Mouse (Mus musculus): ENCODE results near the gene Rab8b. TPM values are rescaled to one million over a fixed set of nuclear protein-coding genes. Genes with fewer than 3 reads are reported as not detected.
"Not testable (repeated sequence)": the region's sequence is repeated elsewhere in the genome, so short reads cannot be mapped to it uniquely, and the experiment has no call there.

The Rab8b gene
- polyA plus RNA-seq, 1 experiment from 2014 or later, result 39.4 TPM

DNA sequence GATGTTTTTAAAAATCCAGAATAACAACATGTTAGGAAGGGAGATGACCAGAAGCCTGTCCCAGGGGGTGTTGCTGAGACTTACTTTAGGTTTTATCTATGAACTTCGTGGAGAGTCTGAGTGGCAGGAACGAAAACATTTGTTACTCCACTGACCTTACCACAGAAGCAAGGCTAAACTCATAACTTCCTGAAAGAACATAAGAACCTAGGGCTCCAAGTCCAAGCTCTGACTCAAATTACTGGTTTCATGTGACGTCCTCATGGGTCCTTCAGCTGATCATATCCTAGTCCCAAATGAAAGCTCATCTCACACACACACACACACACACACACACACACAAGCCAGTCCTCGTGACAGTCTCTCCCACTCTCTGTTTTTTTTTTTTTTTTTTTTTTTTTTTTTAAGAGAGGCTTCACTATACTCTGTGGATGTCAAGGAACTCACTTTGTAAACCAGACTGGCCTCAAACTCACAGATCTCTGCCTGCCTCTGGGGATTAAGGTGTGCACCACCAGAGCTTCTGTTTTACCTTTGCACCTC is 87.0 kb downstream of the Rab8b start:
- H3K4me2 ChIP-seq, result no peak overlapping the region
- no peak overlapping the region for H3K9ac ChIP-seq
- H3K9me3 ChIP-seq (replicated peaks), result no peaks in the 10 kb centered on the region
- H3K4me3 ChIP-seq, result no peak overlapping the region
- ATAC-seq, result no peak
- H3K27me3 ChIP-seq (replicated peaks), result peaks cover 10% of the 10 kb centered on the region; the same call in 1 of the 2 replicates
- 32% methylated on average over 4 of the region's 4 CpGs for WGBS (ENCODE audit: insufficient replicate concordance)
- H3K4me1 ChIP-seq, result peaks cover 24% of the 10 kb centered on the region
- H3K27ac ChIP-seq, result no peak overlapping the region
- no peaks in the 10 kb centered on the region for H3K36me3 ChIP-seq

DNA sequence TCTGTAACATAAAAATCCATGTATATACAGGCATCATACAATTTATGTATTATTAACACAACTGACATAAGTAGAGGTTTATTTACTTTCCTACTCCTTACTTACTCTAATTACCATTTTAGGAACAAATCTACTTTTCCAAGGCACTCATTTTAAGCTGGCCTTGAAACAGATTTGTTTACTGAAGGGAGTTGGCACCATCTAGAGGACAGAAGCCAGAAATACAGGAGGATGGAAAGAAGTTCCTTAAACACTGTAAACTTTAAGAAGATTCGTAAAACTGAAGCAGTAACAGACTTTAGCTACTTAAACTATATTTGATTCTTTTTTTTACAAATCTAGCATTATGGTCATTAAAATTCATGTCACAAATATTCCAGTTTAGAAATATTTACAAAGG is 93.5 kb downstream of the Rab8b start:
- ATAC-seq, result no peak

DNA sequence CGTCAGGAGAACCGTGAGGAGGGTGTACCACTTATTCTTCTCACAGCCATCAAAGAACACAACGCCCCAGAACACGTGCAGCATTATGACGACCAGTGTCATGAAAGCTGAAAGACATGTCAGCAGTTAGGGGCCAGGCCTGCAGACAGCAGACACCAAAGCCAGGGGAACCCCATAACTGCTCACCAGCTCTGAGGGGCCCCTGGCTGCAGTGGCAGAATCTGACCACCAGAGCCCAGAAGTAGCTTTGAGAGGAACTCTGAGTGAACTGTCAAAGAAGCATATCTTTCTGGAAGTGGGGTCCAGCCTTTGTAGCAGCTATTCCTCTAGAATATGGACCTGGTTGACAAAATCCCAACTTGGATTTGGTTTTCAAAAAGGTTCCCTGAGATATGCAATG is 97.2 kb downstream of the Rab8b start:
- not testable (repeated sequence) for H3K9me3 ChIP-seq (replicated peaks); H3K36me3 ChIP-seq; H3K4me2 ChIP-seq; H3K4me3 ChIP-seq; H3K9ac ChIP-seq; H3K4me1 ChIP-seq; H3K27ac ChIP-seq; H3K27me3 ChIP-seq (replicated peaks); ATAC-seq
- WGBS (ENCODE audit: insufficient replicate concordance), result 72% methylated on average over 2 of the region's 5 CpGs

More for the DNA sequence above, 93.5 kb downstream of the Rab8b start:
- H3K27ac ChIP-seq, result no peak overlapping the region
- H3K9me3 ChIP-seq (replicated peaks), result no peaks in the 10 kb centered on the region
- no peaks in the 10 kb centered on the region for H3K36me3 ChIP-seq
- H3K4me2 ChIP-seq, result no peak overlapping the region
- H3K9ac ChIP-seq, result no peak overlapping the region
- 34% methylated on average over 1 of the region's 1 CpGs for WGBS (ENCODE audit: insufficient replicate concordance)
- peaks cover 4% of the 10 kb centered on the region; the same call in 1 of the 2 replicates for H3K27me3 ChIP-seq (replicated peaks)
- H3K4me3 ChIP-seq, result no peak overlapping the region
- H3K4me1 ChIP-seq, result no peaks in the 10 kb centered on the region

DNA sequence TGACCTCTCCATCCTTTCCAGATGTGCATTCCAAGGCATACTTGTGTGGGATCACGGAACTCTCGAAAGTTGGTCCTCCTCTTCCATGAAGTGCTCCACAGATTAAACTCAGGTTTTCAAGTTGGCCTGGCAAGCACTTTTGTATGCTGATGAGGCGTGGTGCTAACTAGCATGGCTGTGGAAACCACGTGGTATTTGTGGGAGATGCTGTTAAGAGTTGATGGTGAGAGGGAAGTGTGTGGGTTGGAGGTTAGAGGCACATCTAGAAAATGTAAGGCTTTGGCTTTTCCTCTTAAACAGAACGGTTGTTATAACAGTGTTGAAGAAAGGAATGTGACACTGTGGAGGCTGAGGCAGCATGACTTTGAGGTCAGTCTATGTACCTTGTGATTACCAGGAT is 98.5 kb downstream of the Rab8b start:
- Histone ChIP-seq H3K4me3 (no peak overlapping the region), H3K36me3 (no peaks in the 10 kb centered on the region), H3K27me3 (replicated peaks) (no peaks in the 10 kb centered on the region), H3K4me1 (no peaks in the 10 kb centered on the region), H3K9me3 (replicated peaks) (no peaks in the 10 kb centered on the region), H3K4me2 (no peak overlapping the region), H3K9ac (no peak overlapping the region), H3K27ac (no peak overlapping the region)
- no peak for ATAC-seq
- WGBS (ENCODE audit: insufficient replicate concordance), result 47% methylated on average over 5 of the region's 5 CpGs

DNA sequence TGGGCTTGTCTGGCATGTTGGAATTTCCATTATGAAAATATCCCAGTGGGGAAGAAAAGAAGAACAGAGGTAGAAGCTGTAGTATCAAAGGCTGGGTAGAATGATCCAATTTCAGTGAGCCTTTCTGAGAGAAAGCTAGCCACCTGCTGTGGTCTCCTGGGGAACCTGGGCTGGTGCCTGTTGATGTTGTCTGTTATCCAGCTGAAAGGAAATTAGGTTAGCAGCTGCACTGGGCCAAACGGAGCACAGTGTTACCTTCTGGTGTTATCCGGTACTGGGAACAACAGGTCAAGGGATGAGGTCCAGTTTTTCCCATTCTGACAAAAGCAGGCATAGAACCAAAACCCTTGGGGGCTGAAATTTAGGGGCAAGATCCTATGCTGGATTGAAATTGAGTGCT is 106.1 kb downstream of the Rab8b start:
- Histone ChIP-seq H3K36me3 (no peaks in the 10 kb centered on the region), H3K9ac (no peak overlapping the region), H3K9me3 (replicated peaks) (no peaks in the 10 kb centered on the region), H3K4me3 (no peak overlapping the region), H3K27me3 (replicated peaks) (peaks cover 16% of the 10 kb centered on the region), H3K27ac (no peak overlapping the region), H3K4me2 (no peak overlapping the region), H3K4me1 (no peaks in the 10 kb centered on the region)
- no peak for ATAC-seq
- 52% methylated on average over 2 of the region's 2 CpGs for WGBS (ENCODE audit: insufficient replicate concordance)

DNA sequence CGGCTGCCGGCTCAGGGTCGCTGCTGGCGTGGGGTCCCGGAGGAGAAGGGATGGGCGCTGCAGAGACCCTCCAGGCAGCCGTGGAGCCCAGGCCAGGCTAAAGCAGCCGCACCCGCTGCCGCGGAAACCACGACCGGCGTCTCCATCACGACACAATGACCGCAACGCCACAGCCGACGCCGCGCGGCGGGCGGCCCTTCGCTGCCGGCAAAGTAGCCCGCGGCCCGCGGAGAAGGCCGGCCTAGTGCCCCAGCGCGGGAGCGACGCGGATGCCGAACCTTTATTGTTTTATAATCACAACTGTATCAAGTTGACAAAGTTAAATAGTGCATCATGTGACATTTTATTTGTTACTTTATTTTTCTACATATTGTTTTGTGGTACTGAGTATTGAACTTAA is 113.5 kb downstream of the Rab8b start:
- Histone ChIP-seq H3K4me1 (peaks cover 17% of the 10 kb centered on the region), H3K27me3 (replicated peaks) (peaks cover 66% of the 10 kb centered on the region), H3K4me3 (peak overlapping the region; percentile 29), H3K4me2 (peak overlapping the region; percentile 53)
- ATAC-seq; H3K9me3 ChIP-seq (replicated peaks); H3K36me3 ChIP-seq; H3K27ac ChIP-seq; H3K9ac ChIP-seq: not testable (repeated sequence)
- 6% methylated on average over 30 of the region's 37 CpGs for WGBS (ENCODE audit: insufficient replicate concordance)

DNA sequence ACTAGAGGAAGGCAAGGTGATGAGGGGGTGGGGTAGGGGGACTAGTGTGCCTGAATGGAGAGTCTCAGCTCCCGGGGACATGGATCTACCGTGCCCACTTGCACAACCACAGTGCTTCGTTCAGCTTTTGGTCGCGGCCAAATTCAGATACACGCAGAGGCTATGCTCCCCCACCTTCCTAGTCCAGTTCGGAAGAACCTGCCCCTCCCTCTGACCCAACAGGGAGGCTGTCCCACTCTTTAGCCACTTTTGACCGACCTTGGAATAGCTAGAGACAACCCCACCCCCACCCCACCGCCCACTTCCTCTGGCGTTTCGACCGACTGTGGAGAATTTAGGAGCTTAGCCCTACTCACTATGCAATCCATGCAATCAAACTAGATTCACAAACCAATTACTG is 117.5 kb downstream of the Rab8b start:
- Histone ChIP-seq H3K27me3 (replicated peaks) (peaks cover 49% of the 10 kb centered on the region), H3K36me3 (no peaks in the 10 kb centered on the region), H3K9ac (no peak overlapping the region), H3K4me2 (peak overlapping the region; percentile 39), H3K9me3 (replicated peaks) (no peaks in the 10 kb centered on the region), H3K4me3 (no peak overlapping the region), H3K4me1 (peaks cover 17% of the 10 kb centered on the region), H3K27ac (no peak overlapping the region)
- 0 out of 2 replicates have a peak, but pooled peaks have one; percentile 21 for ATAC-seq
- WGBS (ENCODE audit: insufficient replicate concordance), result 19% methylated on average over 12 of the region's 12 CpGs

DNA sequence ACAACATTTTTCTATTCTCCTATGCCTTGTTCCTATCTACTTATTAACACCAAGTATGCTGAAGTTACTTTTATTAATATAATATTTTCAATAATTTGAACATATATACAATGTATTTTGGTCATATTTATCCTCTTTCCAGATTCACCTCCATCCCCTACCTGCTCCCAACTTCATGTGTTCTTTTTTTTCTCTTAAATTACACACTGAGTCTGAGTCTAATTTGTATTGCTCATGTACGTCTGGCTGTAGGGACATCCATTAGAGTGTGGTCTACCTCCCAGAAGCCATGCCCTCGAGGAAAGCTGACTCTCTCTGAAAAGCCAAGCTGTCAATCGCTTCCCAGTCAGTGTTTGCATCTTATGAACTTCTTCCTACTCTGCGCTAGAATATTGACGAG is 122.7 kb downstream of the Rab8b start, which contains the start of gene Gm10647:
TSS of gene Gm10647 (plus strand) at position 301 of the 400 bp plus-strand sequence.
- no peaks in the 10 kb centered on the region for H3K36me3 ChIP-seq
- H3K4me1 ChIP-seq, result peaks cover 20% of the 10 kb centered on the region
- peak within 1 kb of the TSS; percentile 97 for H3K4me2 ChIP-seq
- peak within 1 kb of the TSS; percentile 63 for H3K4me3 ChIP-seq
- 71% methylated on average over 5 of the region's 5 CpGs for WGBS (ENCODE audit: insufficient replicate concordance)
- peak within 1 kb of the TSS; percentile 43 for H3K9ac ChIP-seq
- peaks cover 24% of the 10 kb centered on the region for H3K27me3 ChIP-seq (replicated peaks)
- no peak for ATAC-seq
- peak within 1 kb of the TSS; percentile 80; the same call in 1 of the 2 replicates for H3K27ac ChIP-seq
- no peaks in the 10 kb centered on the region for H3K9me3 ChIP-seq (replicated peaks)

DNA sequence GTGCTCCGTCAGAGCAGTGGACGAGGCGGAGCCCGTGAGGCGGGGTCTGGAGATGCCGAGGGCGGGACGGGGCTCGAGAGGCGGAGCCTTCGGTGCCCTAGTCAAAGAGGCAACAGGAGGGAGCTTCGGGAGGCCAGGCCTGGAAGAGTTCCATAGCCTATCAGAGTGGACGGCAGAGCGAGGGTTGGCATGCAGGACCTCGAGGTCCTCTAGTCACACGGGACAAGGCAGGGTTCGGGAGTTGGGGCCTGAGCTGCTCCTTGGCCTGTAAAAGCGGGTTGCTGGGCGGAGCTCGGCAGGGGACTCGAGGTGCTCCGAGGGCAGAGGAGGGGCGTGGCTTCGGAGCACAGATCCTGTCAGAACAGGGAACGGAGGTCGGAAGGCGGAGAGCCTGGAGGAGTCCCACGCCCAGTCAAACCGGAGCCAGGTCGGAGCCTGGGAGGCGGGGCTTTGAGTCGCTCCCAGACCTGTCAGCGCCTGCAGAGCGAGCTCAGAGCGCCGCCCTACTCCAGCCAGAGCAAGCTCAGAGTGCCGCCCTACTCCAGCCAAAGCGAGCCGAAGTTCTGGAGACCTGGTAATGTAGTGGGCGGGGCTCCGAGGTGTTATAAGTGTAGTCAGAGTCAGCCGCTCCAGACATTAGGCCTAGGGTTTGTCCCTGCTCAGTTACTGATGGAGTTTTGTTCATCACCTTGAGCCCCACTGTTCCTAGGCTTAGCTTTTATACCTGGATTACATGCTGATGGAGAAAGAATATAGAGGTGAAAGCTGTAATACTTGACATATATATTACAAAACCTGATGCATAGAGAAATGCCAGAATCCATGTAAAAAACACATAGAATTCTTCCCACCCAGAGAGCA is 123.8 kb downstream of the Rab8b start, which contains the start of gene Aph1b:
TSS of gene Aph1b (minus strand) at position 27 of the 861 bp plus-strand sequence.
- Histone ChIP-seq H3K4me2 (peak within 1 kb of the TSS; percentile 97), H3K27me3 (replicated peaks) (peaks cover 21% of the 10 kb centered on the region), H3K27ac (peak within 1 kb of the TSS; percentile 80), H3K36me3 (no peaks in the 10 kb centered on the region), H3K4me1 (peaks cover 16% of the 10 kb centered on the region), H3K9me3 (replicated peaks) (no peaks in the 10 kb centered on the region), H3K4me3 (peak within 1 kb of the TSS; percentile 63), H3K9ac (peak within 1 kb of the TSS; percentile 69)
- under 1% methylated on average over 42 of the region's 42 CpGs for WGBS (ENCODE audit: insufficient replicate concordance)
- peak; percentile 97 for ATAC-seq

DNA sequence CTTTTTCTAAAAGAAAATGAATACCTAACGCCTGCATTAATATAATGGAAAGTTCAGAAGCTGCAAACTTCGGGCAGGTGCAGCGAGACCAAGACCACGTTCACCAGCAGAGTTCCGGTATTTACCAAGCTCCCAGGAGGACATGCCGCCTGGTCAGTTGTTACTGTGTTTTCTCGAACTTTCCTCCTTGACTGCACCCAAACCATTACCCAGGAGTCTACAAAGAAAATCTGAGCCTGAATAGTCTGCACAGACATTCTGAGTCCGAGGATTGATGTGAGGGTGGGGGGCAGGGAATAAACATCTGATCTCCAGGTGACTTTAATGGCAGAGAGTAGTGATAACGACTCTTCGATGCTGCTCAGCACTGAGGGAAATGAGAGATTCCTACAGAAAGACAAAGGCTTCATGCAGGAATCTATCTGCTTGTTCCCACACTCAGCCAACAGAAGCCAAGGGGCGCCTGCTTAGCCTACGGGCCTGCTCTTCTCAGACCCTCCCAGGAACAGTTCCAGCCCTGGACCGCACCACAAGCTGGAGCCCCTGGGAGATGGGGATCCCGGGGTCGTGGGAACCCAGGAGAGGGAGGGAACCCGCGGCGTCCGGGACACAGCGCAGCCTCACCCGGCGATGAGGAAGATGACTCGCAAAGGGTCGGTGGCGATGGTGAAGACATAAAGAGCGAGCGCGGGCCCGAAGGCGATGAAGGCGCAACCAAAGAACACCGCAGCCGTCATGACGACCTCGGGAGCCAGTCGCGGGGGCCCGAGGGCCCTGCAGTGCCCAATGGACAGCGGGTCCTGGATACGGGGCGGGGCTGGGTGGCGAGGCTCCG is 124.6 kb downstream of the Rab8b start:
- Histone ChIP-seq H3K4me2 (peak overlapping the region; percentile 97), H3K36me3 (no peaks in the 10 kb centered on the region), H3K4me1 (peaks cover 16% of the 10 kb centered on the region), H3K27me3 (replicated peaks) (peaks cover 25% of the 10 kb centered on the region), H3K9ac (peak overlapping the region; percentile 69), H3K4me3 (peak overlapping the region; percentile 63), H3K9me3 (replicated peaks) (no peaks in the 10 kb centered on the region), H3K27ac (peak overlapping the region; percentile 43)
- WGBS (ENCODE audit: insufficient replicate concordance), result 3% methylated on average over 43 of the region's 43 CpGs
- no peak for ATAC-seq
